Mouse (Mus musculus) heart, embryonic 15.5 days (tissue): Measurements from ENCODE around the gene Elmo3. TPM values are rescaled to one million over a fixed set of nuclear protein-coding genes. Genes with fewer than 3 reads are reported as not detected.

Experiments used
- ATAC-seq: fragments of 200-750 bp; cut with Nextera tagmentation; replicated peaks from 2 replicates; pipeline ENCODE4 v1.8.0; 2017; ENCODE audit warnings: low read depth, moderate TSS enrichment; ENCODE audit not compliant: insufficient number of reproducible peaks, insufficient read depth, low FRiP score
- H3K27ac ChIP-seq: fragments of 300-500 bp; sonication (generic); 2 replicates; pipeline ENCODE4 v1.5.1; 2015; ENCODE audit warnings: mild to moderate bottlenecking, inconsistent platforms
- H3K27me3 ChIP-seq: fragments of 300-500 bp; sonication (generic); 2 replicates; pipeline ENCODE4 v1.6.1; 2015; ENCODE audit warnings: inconsistent platforms
- H3K36me3 ChIP-seq: fragments of 300-500 bp; sonication (generic); 2 replicates; pipeline ENCODE4 v1.6.1; 2015; ENCODE audit warnings: mild to moderate bottlenecking, inconsistent platforms
- H3K4me1 ChIP-seq: fragments of 300-500 bp; sonication (generic); replicated peaks from 2 replicates; pipeline ENCODE4 v1.6.1; 2015; ENCODE audit warnings: inconsistent platforms
- H3K4me2 ChIP-seq: fragments of 300-500 bp; sonication (generic); 2 replicates; pipeline ENCODE4 v1.6.1; 2015; ENCODE audit warnings: inconsistent platforms, mild to moderate bottlenecking, moderate library complexity
- H3K4me3 ChIP-seq: fragments of 300-500 bp; sonication (generic); 2 replicates; pipeline ENCODE4 v1.5.1; 2015; ENCODE audit warnings: mild to moderate bottlenecking, inconsistent platforms
- H3K9ac ChIP-seq: fragments of 300-500 bp; sonication (generic); 2 replicates; pipeline ENCODE4 v1.6.1; 2015; ENCODE audit warnings: mild to moderate bottlenecking, inconsistent platforms
- H3K9me3 ChIP-seq: fragments of 300-500 bp; sonication (generic); replicated peaks from 2 replicates; pipeline ENCODE4 v1.6.1; 2016; ENCODE audit warnings: inconsistent platforms
- WGBS: fragments of 180-500 bp; shearing (Covaris S2); methylation state at CpG from one replicate; pipeline ENCODE4 v1.1.7; 2015; ENCODE audit warnings: mixed read lengths; 5-methylcytosine and 5-hydroxymethylcytosine counted together
- polyA plus RNA-seq: library from polyadenylated mRNA; unstranded; fragments of >200 nt; fragmentation: Nextera tagmentation; extraction: Ambion mirVana; gene quantifications from 2 replicates; pipeline ENCODE4 v1.2.1, GENCODE M21; 2015

Gene Elmo3
- polyA plus RNA-seq, 1 experiment from 2014 or later: 2.3 TPM

DNA sequence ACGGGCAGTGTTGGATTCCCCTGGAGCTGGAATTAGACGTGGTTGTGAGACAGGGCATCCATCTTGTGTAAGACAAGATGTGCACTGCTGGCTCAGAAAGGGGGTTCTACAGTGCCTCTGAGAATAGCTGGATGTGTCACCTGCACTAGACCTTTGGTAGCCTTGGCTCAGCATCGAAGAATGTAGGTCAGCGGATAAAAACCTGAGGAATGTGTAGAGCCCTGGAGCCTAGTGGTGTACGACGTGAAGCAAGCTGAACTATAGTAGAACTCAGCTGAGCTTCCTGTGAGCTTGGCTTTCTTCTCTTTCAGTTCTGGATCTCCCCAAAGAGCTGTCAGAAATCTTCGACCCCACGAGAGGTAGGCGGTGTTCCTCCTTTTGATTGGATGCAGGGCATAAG lies 1.5 kb upstream of the Elmo3 start:
- Histone ChIP-seq H3K4me3 (no peak overlapping the region), H3K4me2 (no peak overlapping the region), H3K9me3 (no peaks in the 10 kb centered on the region), H3K27me3 (no peaks in the 10 kb centered on the region), H3K9ac (no peak overlapping the region), H3K27ac (peak overlapping the region; percentile 68), H3K4me1 (peaks cover 38% of the 10 kb centered on the region), H3K36me3 (peaks cover 47% of the 10 kb centered on the region)
- no peak for ATAC-seq
- WGBS: 50% methylated on average over 9 of the region's 9 CpGs

DNA sequence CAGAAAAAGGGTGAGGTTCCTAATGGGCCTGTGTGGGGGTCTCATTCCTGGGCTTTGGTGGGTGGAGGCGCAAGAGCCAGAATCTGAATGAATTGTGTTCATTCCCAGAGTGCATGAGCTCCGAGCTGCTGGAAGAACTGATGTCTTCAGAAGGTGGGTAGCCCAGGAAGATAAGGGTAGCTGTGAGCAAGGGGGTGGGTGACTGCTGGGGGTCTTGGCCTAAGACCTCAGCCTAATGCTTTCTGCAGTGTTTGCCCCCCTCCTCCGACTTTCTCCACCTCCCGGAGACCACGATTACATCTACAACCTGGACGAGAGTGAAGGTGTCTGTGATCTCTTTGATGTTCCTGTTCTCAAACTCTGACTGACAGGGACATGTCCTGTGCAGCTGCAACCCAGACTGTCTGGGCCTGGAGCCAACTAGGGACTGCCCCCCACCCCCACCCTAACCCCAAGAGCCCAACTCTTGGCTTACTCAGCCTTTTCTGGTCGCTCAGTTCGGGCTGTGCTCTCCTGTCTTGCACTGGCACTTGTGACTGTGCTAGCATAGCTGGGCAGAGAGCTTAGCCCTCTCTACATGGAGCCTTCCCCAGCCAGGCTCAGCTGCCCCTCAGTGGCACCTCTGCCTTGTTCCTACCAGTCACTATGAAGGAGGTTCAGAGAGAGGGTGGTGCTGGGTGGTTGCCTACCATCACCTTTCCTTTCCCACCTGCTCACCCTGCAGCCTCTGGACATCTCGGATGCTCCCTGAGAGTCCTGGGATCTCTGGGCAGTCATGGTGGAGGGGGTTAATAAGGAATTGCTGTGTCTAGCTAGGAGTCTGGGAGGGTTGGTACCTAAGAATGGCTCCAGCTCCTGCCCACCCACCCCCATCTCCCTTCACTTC lies 833 bp upstream of the Elmo3 start:
- Histone ChIP-seq H3K4me3 (no peak overlapping the region), H3K27me3 (no peaks in the 10 kb centered on the region), H3K9me3 (no peaks in the 10 kb centered on the region), H3K4me1 (peaks cover 35% of the 10 kb centered on the region), H3K4me2 (no peak overlapping the region), H3K36me3 (peaks cover 49% of the 10 kb centered on the region), H3K27ac (peak overlapping the region; percentile 68), H3K9ac (no peak overlapping the region)
- peak; percentile 16; the same call in 1 of the 2 replicates for ATAC-seq
- WGBS: 40% methylated on average over 9 of the region's 9 CpGs

DNA sequence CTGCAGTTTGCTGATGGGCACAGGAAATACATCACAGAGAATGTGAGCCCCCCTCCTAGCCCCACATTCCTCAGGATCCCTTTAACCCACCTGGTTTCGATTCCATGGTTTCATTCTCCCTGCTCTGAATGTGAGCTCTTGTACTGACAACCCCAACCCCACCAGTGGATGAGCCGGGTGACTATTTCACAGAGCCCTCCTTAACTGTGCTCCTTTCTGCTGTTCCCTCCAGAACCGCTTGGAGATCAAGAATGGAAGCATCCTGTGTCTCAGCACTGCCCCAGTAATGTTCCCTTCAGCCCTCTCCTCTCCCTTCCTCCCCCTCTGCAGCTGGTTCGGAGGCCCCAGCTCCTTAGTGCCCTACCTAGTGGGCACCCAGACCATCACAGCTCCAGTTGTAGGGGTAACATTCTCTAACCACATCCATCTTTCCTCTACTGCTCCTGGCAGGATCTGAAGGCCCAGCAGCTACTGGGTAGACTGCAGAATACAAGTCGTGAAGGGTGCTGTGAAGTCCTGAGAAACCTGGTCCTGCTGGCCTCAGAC lies 818 bp downstream of the Elmo3 start:
- WGBS: 45% methylated on average over 5 of the region's 5 CpGs

DNA sequence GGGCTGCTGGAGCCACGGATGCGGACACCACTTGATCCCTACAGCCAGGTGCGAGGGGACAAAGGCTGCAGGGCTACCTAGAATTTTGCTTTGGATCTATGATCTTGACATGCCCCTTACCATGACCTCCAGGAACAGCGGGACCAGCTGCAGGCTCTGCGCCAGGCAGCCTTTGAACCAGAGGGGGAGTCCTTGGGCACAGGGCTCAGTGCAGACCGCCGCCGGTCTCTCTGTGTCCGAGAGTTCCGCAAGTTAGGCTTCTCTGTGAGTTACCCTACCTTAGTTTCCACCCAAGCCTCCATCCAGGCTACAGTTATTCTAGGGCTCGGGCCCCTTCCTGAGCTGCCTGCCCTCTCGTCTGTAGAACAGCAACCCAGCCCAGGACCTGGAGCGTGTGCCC lies 2.3 kb downstream of the Elmo3 start:
- H3K9me3 ChIP-seq: no peaks in the 10 kb centered on the region
- no peak overlapping the region for H3K9ac ChIP-seq
- no peak for ATAC-seq
- H3K27me3 ChIP-seq: no peaks in the 10 kb centered on the region
- H3K4me1 ChIP-seq: peaks cover 38% of the 10 kb centered on the region
- H3K27ac ChIP-seq: no peak overlapping the region
- H3K36me3 ChIP-seq: peaks cover 38% of the 10 kb centered on the region
- H3K4me2 ChIP-seq: no peak overlapping the region
- no peak overlapping the region for H3K4me3 ChIP-seq
- 93% methylated on average over 13 of the region's 13 CpGs for WGBS

More for the DNA sequence above, 818 bp downstream of the Elmo3 start:
- Histone ChIP-seq H3K9ac (peak overlapping the region; percentile 56), H3K4me2 (peak overlapping the region; percentile 83), H3K27me3 (no peaks in the 10 kb centered on the region), H3K9me3 (no peaks in the 10 kb centered on the region), H3K4me3 (peak overlapping the region; percentile 43), H3K27ac (peak overlapping the region; percentile 68; the same call in 1 of the 2 replicates), H3K36me3 (peaks cover 38% of the 10 kb centered on the region), H3K4me1 (peaks cover 35% of the 10 kb centered on the region)
- ATAC-seq: peak; percentile 7

DNA sequence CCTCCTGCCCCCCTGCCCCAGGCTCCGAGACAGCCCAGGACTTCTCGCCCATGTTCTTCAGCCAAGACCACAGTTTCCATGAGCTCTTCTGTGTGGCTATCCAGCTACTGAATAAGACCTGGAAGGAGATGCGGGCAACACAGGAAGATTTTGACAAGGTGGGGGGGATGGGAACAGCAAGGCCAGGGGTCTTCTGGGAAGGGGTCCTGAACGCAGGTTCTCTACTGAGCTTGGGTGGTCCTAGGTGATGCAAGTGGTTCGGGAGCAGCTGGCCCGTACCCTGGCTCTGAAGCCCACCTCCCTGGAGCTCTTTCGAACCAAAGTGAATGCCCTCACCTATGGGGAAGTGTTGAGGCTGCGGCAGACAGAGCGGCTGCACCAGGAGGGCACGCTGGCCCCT lies 3.0 kb downstream of the Elmo3 start:
- peaks cover 45% of the 10 kb centered on the region for H3K4me1 ChIP-seq
- no peak overlapping the region for H3K4me2 ChIP-seq
- H3K4me3 ChIP-seq: no peak overlapping the region
- no peaks in the 10 kb centered on the region for H3K27me3 ChIP-seq
- WGBS: 91% methylated on average over 10 of the region's 10 CpGs
- H3K36me3 ChIP-seq: peaks cover 43% of the 10 kb centered on the region
- H3K9ac ChIP-seq: no peak overlapping the region
- no peak overlapping the region for H3K27ac ChIP-seq
- no peak for ATAC-seq
- H3K9me3 ChIP-seq: no peaks in the 10 kb centered on the region

DNA sequence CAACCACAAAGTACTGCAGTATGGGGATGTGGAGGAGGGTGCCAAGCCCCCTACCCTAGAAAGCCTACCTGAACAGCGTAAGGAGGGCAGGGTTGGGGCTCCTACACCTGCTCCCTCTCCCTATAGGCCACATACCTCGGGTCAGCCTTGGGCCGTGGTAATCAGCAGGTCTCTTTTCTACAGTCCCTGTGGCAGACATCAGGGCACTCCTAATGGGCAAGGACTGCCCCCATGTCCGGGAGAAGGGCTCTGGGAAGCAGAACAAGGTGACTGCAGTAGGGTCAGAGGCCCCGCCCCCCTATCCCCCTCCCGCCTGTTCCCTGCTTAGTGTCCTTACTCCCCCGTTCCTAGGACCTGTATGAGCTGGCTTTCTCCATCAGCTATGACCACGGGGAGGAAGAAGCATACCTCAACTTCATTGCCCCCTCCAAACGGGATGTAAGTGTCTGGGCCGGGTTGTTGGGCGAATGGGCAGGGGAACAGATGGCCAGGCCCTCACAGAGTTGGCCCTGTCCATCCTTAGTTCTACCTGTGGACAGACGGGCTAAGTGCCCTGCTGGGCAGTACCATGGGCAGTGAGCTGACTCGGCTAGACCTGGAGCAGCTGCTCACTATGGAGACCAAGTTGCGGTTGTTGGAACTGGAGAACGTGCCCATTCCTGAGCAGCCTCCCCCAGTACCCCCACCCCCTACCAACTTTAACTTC lies 3.9 kb downstream of the Elmo3 start:
- H3K9me3 ChIP-seq: no peaks in the 10 kb centered on the region
- H3K27ac ChIP-seq: no peak overlapping the region
- no peak overlapping the region for H3K4me3 ChIP-seq
- no peak for ATAC-seq
- peaks cover 46% of the 10 kb centered on the region for H3K4me1 ChIP-seq
- H3K36me3 ChIP-seq: peaks cover 42% of the 10 kb centered on the region
- H3K27me3 ChIP-seq: no peaks in the 10 kb centered on the region
- WGBS: 74% methylated on average over 15 of the region's 15 CpGs
- no peak overlapping the region for H3K9ac ChIP-seq
- H3K4me2 ChIP-seq: no peak overlapping the region

DNA sequence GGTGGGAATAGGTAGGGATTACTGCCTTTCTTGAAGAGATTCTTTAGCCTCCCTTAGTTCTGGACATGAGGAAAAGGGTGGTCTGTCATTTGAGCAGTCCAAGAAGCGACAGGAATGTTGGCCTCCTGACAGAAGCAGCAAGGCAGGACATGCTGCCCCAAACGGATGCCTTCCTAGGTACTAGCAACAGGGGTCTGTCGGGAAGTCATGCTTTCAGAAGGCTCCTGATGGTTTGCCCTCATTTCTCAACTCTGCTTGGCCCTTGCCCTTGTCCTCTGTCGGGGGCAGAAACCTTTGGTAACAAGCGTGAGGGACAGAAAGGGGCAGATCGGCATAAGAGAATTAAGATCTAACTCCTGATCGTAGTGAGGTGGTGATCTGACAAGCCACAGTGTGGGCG lies 4.7 kb downstream of the Elmo3 start:
- Histone ChIP-seq H3K36me3 (peaks cover 40% of the 10 kb centered on the region), H3K4me2 (no peak overlapping the region), H3K27ac (no peak overlapping the region), H3K9ac (no peak overlapping the region), H3K4me3 (no peak overlapping the region), H3K9me3 (no peaks in the 10 kb centered on the region), H3K27me3 (no peaks in the 10 kb centered on the region), H3K4me1 (peaks cover 45% of the 10 kb centered on the region)
- 81% methylated on average over 8 of the region's 8 CpGs for WGBS
- ATAC-seq: no peak

DNA sequence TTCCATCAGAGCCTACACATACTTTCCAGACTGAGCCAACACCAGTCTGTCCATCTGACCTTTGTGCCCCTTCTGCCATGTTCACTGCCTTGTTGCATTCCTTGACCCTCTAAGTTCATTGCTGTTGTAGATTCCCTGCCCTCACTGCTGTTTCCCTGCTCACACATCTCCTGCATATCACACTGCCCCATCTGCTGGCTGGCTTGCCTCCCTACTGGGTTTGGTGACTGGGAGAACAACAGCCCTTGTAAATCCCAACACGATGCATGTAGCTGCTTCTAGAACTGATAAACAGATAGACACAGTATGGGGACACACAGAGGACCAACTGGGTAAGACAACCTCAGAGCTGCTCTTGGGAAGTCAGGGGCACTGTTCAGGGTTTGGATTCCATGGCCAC lies 6.3 kb downstream of the Elmo3 start:
- Histone ChIP-seq H3K4me3 (no peak overlapping the region), H3K4me2 (no peak overlapping the region), H3K9me3 (no peaks in the 10 kb centered on the region), H3K9ac (no peak overlapping the region), H3K4me1 (peaks cover 37% of the 10 kb centered on the region), H3K27ac (no peak overlapping the region), H3K36me3 (peaks cover 44% of the 10 kb centered on the region), H3K27me3 (no peaks in the 10 kb centered on the region)
- ATAC-seq: no peak
- 77% methylated on average over 1 of the region's 1 CpGs for WGBS

DNA sequence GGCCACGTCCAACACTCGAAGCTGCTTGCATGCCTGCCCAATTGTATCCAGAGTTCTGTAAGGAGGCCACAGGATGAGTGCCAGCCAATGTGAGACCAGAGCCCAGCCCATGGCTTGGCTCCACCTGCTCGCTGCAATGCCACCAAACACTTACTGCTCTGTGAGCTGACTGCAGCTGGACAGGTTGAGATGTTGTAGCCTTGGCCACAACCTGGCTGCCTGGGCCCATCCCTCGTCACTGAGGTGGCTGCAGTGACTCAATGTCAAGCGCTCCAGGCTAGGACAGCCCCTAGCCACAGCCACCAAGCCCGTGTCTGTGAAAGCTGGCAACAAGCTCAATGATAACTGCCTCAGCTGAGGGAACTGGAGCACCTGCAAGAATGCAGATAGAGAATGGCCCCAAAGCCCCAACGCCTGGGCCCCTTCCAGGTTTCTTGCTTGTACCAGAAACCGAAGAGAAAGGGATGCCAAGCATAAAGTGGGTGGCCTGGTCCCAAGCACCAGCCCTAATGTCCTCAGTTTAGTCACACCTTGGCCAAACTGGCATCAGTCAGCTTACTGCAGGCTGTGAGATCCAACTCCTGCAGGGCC lies 7.6 kb downstream of the Elmo3 start:
- WGBS: 74% methylated on average over 8 of the region's 8 CpGs
- no peaks in the 10 kb centered on the region for H3K9me3 ChIP-seq
- no peak overlapping the region for H3K4me2 ChIP-seq
- peaks cover 36% of the 10 kb centered on the region for H3K4me1 ChIP-seq
- H3K9ac ChIP-seq: no peak overlapping the region
- H3K27ac ChIP-seq: peak overlapping the region; percentile 33; the same call in 1 of the 2 replicates
- H3K36me3 ChIP-seq: peaks cover 37% of the 10 kb centered on the region
- ATAC-seq: no peak
- H3K4me3 ChIP-seq: no peak overlapping the region
- H3K27me3 ChIP-seq: no peaks in the 10 kb centered on the region

DNA sequence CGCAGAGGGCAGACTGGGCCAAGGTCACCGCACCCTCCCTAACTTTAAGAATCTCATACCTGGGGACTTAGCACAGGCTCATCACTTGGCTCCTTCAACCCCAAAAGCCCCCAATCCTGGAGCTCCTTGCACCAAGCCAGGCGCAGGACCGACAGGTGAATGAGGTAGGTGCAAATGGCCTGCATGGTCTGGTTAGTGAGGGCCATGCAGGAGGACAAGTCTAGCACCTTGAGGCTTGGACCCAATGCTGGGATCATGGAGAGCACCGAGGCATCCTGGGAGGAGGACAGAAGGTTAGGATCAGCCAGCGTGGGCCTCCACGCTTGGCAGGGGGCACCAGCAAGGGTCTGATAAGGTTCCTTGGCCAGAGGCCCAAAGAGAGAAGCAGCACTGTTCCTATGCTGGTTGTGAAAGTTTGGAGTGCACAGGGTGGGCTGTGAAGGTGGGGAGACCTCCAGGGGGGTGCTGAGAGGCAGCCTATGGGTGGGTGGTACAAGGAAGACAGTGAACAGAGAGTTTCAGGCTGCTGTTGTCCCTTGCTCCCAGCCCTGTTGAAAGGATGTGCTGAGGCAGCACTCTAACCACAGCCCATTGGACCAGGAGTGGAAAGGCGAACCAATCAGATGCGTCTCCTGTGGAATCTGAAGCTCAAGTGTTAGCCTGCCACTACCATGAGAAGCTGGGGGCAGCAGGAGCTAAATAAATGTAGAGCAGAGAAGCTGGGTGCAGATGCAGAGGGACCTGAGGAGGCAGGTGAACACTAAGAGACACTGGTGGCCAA lies 8.4 kb downstream of the Elmo3 start:
- Histone ChIP-seq H3K9me3 (no peaks in the 10 kb centered on the region), H3K4me2 (no peak overlapping the region), H3K4me3 (no peak overlapping the region), H3K4me1 (peaks cover 42% of the 10 kb centered on the region), H3K9ac (no peak overlapping the region), H3K36me3 (peaks cover 30% of the 10 kb centered on the region), H3K27ac (peak overlapping the region; percentile 33), H3K27me3 (no peaks in the 10 kb centered on the region)
- ATAC-seq: peak; percentile 45; the same call in 1 of the 2 replicates
- WGBS: 61% methylated on average over 9 of the region's 9 CpGs
